Mouse (Mus musculus) monocyte, adult 59 days (primary cell): ENCODE data around the gene Dera. TPM values are rescaled to one million over a fixed set of nuclear protein-coding genes. Genes with fewer than 3 reads are reported as not detected.

ENCODE experiments used
- total RNA-seq, 2 experiments: library from RNA; stranded (reverse); gene quantifications; one replicate each; pipeline ENCODE4 v1.2.4; 2023

Gene Dera
- 10 to 100 TPM; 24.1 to 25.1 TPM for total RNA-seq

GRCm38 (mm10) chr6:137754056-137754856 lies at the start of gene Dera:
TSS of gene Dera (plus strand) at chr6:137754546.

GRCm38 (mm10) chr6:137734846-137735609 lies 19.3 kb upstream of the Dera start, which contains the start of gene Strap:
TSS of gene Strap (plus strand) at chr6:137735078.

Other genes with a start within 250 kb of the Dera start
- 10 to 100 TPM; 20.5 to 27.6 TPM for gene Eps8, start 99.7 kb upstream of the Dera start, total RNA-seq
- gene Strap, start 19.5 kb upstream of the Dera start, total RNA-seq = 10 to 100 TPM; 65.4 to 79.8 TPM